Mouse (Mus musculus) lung, postnatal 0 days (tissue): ENCODE measurements around the gene Rasgrp2. TPM values are rescaled to one million over a fixed set of nuclear protein-coding genes. Genes with fewer than 3 reads are reported as not detected.

Source experiments
- ATAC-seq: fragments of 200-750 bp; cut with Nextera tagmentation; 2 replicates; pipeline ENCODE4 v1.8.0; 2017; ENCODE audit warnings: moderate library complexity
- DNase-seq: peaks from one replicate; pipeline ENCODE4 v3.0.0-alpha.2; 2016; ENCODE audit warnings: low spot score
- H3K27ac ChIP-seq: fragments of 300-500 bp; sonication (generic); 2 replicates; pipeline ENCODE4 v1.5.1; 2014; ENCODE audit warnings: antibody characterized with exemption, mild to moderate bottlenecking, low read length, mixed read lengths
- H3K27me3 ChIP-seq: fragments of 300-500 bp; sonication (generic); replicated peaks from 2 replicates; pipeline ENCODE4 v1.6.1; 2014; ENCODE audit warnings: low read length, mixed read lengths; ENCODE audit not compliant: insufficient read depth
- H3K36me3 ChIP-seq: fragments of 300-500 bp; sonication (generic); 2 replicates; pipeline ENCODE4 v1.6.1; 2014; ENCODE audit warnings: low read length, mixed read lengths; ENCODE audit not compliant: insufficient read depth
- H3K4me1 ChIP-seq: fragments of 300-500 bp; sonication (generic); 2 replicates; pipeline ENCODE4 v1.6.1; 2014; ENCODE audit warnings: antibody characterized with exemption, low read depth, low read length, mixed read lengths; ENCODE audit not compliant: insufficient read depth
- H3K4me2 ChIP-seq: fragments of 300-500 bp; sonication (generic); replicated peaks from 2 replicates; pipeline ENCODE4 v1.6.1; 2014; ENCODE audit warnings: low read depth, mild to moderate bottlenecking, low read length, moderate library complexity, mixed read lengths
- H3K4me3 ChIP-seq: fragments of 300-500 bp; sonication (generic); 2 replicates; pipeline ENCODE4 v1.5.1; 2014; ENCODE audit warnings: low read depth, low read length
- H3K9ac ChIP-seq: fragments of 300-500 bp; sonication (generic); replicated peaks from 2 replicates; pipeline ENCODE4 v1.6.1; 2014; ENCODE audit warnings: low read depth, mild to moderate bottlenecking
- H3K9me3 ChIP-seq: fragments of 300-500 bp; sonication (generic); 2 replicates; pipeline ENCODE4 v1.6.1; 2016; ENCODE audit warnings: low read length, mixed read lengths
- CTCF ChIP-seq: IDR thresholded peaks from 2 replicates; pipeline ENCODE4 v1.5.1; 2016; ENCODE audit warnings: antibody characterized with exemption, mild to moderate bottlenecking
- EP300 ChIP-seq: IDR thresholded peaks from 2 replicates; pipeline ENCODE4 v1.6.1; 2016; ENCODE audit warnings: antibody characterized with exemption, mild to moderate bottlenecking, control low read depth
- WGBS: fragments of 180-500 bp; shearing (Covaris S2); extraction: QIAGEN DNeasy Blood & Tissue Kit; methylation state at CpG from one replicate; pipeline ENCODE4 v1.1.7; 2014; 5-methylcytosine and 5-hydroxymethylcytosine counted together
- polyA plus RNA-seq: library from polyadenylated mRNA; unstranded; fragments of >200 nt; fragmentation: Nextera tagmentation; extraction: Ambion mirVana; gene quantifications from 2 replicates; pipeline ENCODE4 v1.2.1, GENCODE M21; 2015

The Rasgrp2 gene
- polyA plus RNA-seq, 1 experiment from 2014 or later = 99.2 TPM

DNA sequence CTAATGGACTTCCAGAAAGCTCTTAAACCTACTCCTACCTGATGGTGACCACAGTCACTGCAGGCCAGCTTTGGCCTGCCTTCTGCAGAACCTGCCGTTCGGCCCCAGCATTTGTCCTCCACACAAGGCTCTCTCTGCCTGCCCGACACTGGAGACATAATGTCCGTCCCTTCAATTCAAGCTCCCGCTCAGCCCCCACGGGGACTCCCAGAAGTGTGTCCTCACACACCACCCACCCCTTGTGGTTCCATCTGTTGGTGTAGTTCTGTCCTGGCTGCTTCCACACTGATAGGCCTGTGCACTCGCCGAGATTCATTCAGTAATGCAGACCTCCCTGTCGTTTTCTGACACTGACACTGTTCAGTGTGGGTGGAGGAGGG, 22.1 kb downstream of the Rasgrp2 start:
- no peak for ATAC-seq
- no peaks in the 10 kb centered on the region for H3K9me3 ChIP-seq
- H3K4me2 ChIP-seq = no peak overlapping the region
- H3K27ac ChIP-seq = no peak overlapping the region
- peaks cover 27% of the 10 kb centered on the region for H3K27me3 ChIP-seq
- TF ChIP-seq EP300 (no peak), CTCF (no peak)
- no peak overlapping the region for H3K9ac ChIP-seq
- WGBS = 67% methylated on average over 9 of the region's 9 CpGs
- no peak overlapping the region for H3K4me3 ChIP-seq
- H3K4me1 ChIP-seq = no peaks in the 10 kb centered on the region
- H3K36me3 ChIP-seq = no peaks in the 10 kb centered on the region
- no peak for DNase-seq

DNA sequence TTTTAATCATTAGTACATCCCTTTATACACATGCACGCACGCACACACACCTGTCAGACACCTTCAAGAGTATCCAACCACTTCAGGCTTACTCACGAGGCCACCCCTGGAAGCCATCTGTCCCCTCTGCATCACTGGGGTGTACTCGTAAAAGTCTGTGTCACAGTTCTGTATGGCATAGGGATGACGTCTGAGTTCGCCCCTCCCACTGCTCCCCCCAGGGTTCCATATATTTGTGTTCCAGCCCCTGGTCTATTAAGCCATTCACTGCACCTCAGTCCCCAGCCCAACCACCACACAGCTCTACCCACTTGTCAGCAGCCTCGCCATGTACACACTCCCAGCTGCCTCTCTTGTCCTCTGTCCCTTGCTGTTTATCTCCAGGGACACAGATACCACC, 22.9 kb downstream of the Rasgrp2 start:
- H3K4me1 ChIP-seq = no peaks in the 10 kb centered on the region

DNA sequence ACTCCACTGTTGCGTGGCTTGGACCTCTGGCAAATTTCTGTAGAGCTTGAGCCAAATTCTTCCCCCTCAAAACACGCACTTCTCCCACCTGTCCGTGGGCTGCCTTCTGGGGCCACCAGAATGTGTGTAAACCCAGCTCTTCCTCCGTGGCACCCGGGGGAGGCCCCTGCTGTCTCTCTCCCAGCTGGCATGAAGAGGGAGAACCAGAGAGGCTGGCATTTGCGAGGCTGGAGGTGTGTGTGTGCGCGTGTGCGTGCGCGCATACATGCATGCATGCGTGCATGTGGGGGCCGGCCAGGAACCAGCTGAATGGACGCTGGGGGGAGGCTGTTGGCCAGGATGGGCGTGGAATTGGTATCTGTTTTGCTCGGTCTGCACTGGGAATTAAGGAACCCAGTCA, 24.1 kb downstream of the Rasgrp2 start:
- no peak for DNase-seq
- TF ChIP-seq EP300 (no peak), CTCF (no peak)
- Histone ChIP-seq H3K9ac (no peak overlapping the region), H3K27me3 (peaks cover 47% of the 10 kb centered on the region), H3K36me3 (no peaks in the 10 kb centered on the region), H3K27ac (no peak overlapping the region), H3K4me2 (no peak overlapping the region), H3K4me1 (no peaks in the 10 kb centered on the region), H3K9me3 (no peaks in the 10 kb centered on the region), H3K4me3 (no peak overlapping the region)
- WGBS = 80% methylated on average over 16 of the region's 16 CpGs
- no peak for ATAC-seq

More for the DNA sequence above, 22.9 kb downstream of the Rasgrp2 start:
- 52% methylated on average over 7 of the region's 7 CpGs for WGBS
- no peak for DNase-seq
- Histone ChIP-seq H3K9ac (no peak overlapping the region), H3K36me3 (no peaks in the 10 kb centered on the region), H3K27ac (no peak overlapping the region), H3K4me3 (no peak overlapping the region), H3K4me2 (no peak overlapping the region), H3K27me3 (peaks cover 35% of the 10 kb centered on the region), H3K9me3 (no peaks in the 10 kb centered on the region)
- no peak for ATAC-seq
- TF ChIP-seq CTCF = no peak
- TF ChIP-seq EP300 = no peak

DNA sequence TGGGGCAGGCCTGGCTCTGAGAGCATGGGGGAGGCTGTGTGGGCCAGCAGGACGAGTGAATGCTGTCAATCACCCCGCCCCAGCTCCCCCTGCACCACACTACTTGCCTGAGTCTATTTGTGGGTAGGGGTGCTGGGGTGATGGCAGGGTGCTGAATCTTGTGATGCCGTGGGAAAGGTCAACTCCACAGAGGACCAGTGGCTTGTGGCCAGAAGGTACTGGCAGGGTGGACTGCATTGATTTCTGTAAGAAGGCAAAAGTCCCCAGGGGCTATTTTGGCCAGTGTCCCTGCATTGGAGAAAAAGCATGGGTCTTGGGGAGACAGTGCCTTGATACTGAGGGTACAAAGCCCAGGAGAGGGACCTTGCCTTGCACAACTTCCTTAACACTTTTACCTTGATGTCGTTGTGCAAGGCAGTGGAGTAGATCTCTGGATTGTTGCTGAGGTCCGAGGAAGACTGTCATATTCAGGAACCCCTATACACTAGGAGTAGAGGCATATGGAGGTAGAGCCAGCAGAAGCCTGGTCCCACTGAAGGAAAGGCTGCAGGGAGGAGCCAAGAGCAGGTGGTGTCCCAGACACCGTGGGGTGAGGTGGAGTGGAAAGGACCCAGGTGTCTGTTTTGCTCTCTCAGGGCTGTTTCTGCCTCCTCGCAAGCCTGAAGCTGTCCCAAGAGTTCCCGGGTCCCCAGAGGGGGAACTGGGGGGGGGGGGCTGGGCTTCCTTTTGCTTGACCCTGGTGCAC, 25.2 kb downstream of the Rasgrp2 start:
- Histone ChIP-seq H3K9ac (no peak overlapping the region), H3K9me3 (no peaks in the 10 kb centered on the region), H3K4me1 (no peaks in the 10 kb centered on the region), H3K4me2 (no peak overlapping the region), H3K4me3 (no peak overlapping the region), H3K27ac (no peak overlapping the region), H3K36me3 (no peaks in the 10 kb centered on the region), H3K27me3 (peaks cover 47% of the 10 kb centered on the region)
- no peak for DNase-seq
- TF ChIP-seq CTCF = no peak
- TF ChIP-seq EP300 = no peak
- no peak for ATAC-seq
- WGBS = 50% methylated on average over 8 of the region's 8 CpGs

DNA sequence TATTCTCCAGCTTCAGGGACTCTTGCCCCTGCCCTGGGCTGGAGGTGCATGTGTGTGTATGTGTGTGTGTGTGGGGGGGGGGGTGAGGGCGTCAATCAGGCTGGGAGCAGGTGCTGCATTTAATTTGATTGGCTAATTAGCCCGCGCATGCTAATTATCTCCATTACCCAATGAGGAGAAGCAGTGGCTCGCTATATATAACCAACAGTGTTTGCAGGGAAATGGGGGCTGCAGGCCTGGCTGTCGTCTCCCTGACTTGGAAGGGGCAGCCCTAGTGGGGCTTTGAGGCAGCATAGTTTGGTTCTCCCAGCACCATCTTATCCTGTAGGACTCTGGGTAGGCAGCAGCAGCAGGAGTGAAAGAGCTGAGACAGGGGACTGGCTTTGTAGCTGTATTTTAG, 26.5 kb downstream of the Rasgrp2 start:
- H3K4me3 ChIP-seq = no peak overlapping the region
- ATAC-seq (no peak), DNase-seq (no peak)
- no peak overlapping the region for H3K9ac ChIP-seq
- 57% methylated on average over 4 of the region's 5 CpGs for WGBS
- no peak overlapping the region for H3K4me2 ChIP-seq
- H3K9me3 ChIP-seq = no peaks in the 10 kb centered on the region
- H3K27ac ChIP-seq = no peak overlapping the region
- H3K4me1 ChIP-seq = no peaks in the 10 kb centered on the region
- TF ChIP-seq CTCF (no peak), EP300 (no peak)
- H3K36me3 ChIP-seq = no peaks in the 10 kb centered on the region
- peaks cover 46% of the 10 kb centered on the region for H3K27me3 ChIP-seq

DNA sequence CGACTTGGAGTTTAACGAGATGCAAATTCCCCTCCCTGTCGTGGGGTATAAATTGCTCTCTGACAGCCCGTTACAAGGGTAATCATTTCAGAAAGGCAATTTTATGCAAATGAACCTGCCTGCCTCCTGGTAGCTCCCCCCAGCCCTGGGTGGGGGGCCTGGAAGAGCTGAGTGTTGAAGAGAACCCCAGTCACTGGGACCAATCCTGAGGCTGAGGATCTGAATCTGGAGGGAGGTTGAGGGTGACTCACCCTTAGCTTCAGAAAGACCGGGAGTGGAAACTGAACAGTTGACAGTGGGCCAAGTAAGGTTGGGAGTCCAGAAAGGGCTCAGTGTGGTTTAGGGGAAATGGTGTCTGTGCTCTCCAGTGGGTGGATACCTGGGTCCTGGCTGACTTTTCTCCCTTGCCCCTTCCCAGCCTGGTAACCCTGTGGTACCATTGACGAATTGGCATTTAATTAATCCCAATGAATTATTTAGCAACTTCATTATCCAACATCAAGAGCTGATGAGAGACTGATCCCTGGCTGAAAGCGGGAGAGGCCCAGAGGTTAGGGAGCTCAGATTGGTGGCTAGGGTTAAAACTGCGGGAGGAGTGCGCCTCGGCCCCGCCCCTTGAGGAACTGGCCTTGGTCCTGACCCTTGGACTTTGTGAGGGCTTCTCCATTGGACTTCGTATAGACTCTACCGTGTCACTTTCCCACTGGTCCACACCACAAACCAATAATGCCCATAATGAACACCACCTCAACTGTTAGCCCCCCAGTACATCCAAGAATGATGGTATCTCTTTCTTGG, 27.8 kb downstream of the Rasgrp2 start:
- Histone ChIP-seq H3K4me2 (no peak overlapping the region), H3K9me3 (no peaks in the 10 kb centered on the region), H3K27me3 (peaks cover 54% of the 10 kb centered on the region), H3K27ac (no peak overlapping the region), H3K9ac (no peak overlapping the region), H3K4me3 (no peak overlapping the region), H3K36me3 (no peaks in the 10 kb centered on the region), H3K4me1 (no peaks in the 10 kb centered on the region)
- TF ChIP-seq EP300 (no peak), CTCF (no peak)
- WGBS = 23% methylated on average over 13 of the region's 13 CpGs
- peak; percentile 59 for DNase-seq
- ATAC-seq = peak; percentile 36; the same call in 1 of the 2 replicates
